Mouse (Mus musculus): ENCODE results near the gene Ipo8.

GRCm38 (mm10) chr6:148830748-148831727 lies at the start of gene Ipo8:
- no peak for TF ChIP-seq CTCF (IDR thresholded peaks at IDR 0.05; ENCODE audit: borderline replicate concordance, extremely low read depth, insufficient read depth, insufficient read length)
- peak; percentile 56; the same call in 1 of the 2 replicates for TF ChIP-seq POLR2A (IDR thresholded peaks at IDR 0.05; ENCODE audit: borderline replicate concordance, extremely low read depth, insufficient read depth, insufficient read length, poor library complexity, severe bottlenecking)

All from brain, embryonic 14.5 days (tissue).